Mouse (Mus musculus): Measurements from ENCODE around the gene Tcf12. TPM values are rescaled to one million over a fixed set of nuclear protein-coding genes. Genes with fewer than 3 reads are reported as not detected.

Gene Tcf12
- total and polyA plus RNA-seq, 2 experiments from 2014 or later = 32.4 to 71.5 TPM

DNA sequence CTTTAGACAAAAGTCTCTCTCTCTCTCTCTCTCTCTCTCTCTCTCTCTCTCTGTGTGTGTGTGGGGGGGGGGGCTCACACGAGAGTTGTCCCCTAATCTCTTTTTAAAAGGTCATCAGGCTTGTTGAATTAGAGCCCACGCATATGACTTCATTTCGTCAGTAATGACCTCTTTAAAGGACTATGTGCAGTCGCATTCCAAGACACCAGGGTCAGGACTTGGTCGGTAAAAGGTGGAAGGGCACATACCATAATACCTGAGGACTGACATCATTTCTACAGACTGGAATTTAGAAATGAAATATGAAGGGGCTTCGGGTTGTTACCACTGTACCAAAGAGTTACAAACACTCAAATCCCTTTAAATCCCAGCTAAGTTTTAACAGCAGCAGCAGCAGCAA, 307.6 kb downstream of the Tcf12 start:
- Histone ChIP-seq H3K9ac (no peak overlapping the region), H3K4me1 (ENCODE audit: insufficient read depth) (no peaks in the 10 kb centered on the region), H3K36me3 (ENCODE audit: insufficient read depth) (no peaks in the 10 kb centered on the region), H3K9me3 (ENCODE audit: low read length) (no peaks in the 10 kb centered on the region), H3K27ac (ENCODE audit: low read depth, low read length) (no peak overlapping the region), H3K4me2 (ENCODE audit: low read depth) (no peak overlapping the region), H3K4me3 (ENCODE audit: low read depth, low read length) (no peak overlapping the region), H3K27me3 (ENCODE audit: insufficient read depth, low read length) (no peaks in the 10 kb centered on the region; the same call in 1 of the 2 replicates)
- DNase-seq (no peak), ATAC-seq (no peak)
- no peak for TF ChIP-seq CTCF (IDR thresholded peaks at IDR 0.05; ENCODE audit: low read depth)
- WGBS = 35% methylated on average over 6 of the region's 6 CpGs

DNA sequence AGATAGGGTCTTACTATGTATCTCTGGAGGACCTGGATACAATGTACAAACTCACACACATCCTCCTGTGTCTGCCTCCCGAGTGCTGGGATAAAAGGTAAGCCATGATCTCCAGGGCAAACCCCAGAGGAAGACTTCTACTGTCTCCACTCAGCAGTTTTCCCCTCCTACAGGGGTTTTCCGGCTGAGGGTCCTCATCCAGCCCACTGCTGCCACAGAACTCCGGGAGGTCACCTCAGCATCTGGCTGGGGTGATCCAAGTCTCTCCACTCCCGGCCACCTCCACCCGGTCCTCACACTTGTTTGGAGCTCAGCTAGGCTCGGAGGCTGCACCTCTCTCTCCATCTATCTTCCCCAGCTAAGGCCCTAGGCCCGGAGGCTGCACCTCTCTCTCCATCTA, 308.4 kb downstream of the Tcf12 start:
- no peaks in the 10 kb centered on the region; the same call in 1 of the 2 replicates for H3K27me3 ChIP-seq (ENCODE audit: insufficient read depth, low read length)
- no peak overlapping the region for H3K4me2 ChIP-seq (ENCODE audit: low read depth)
- 70% methylated on average over 7 of the region's 7 CpGs for WGBS
- no peaks in the 10 kb centered on the region for H3K9me3 ChIP-seq (ENCODE audit: low read length)
- no peaks in the 10 kb centered on the region for H3K36me3 ChIP-seq (ENCODE audit: insufficient read depth)
- ATAC-seq = no peak
- no peaks in the 10 kb centered on the region for H3K4me1 ChIP-seq (ENCODE audit: insufficient read depth)
- DNase-seq = no peak
- TF ChIP-seq CTCF (IDR thresholded peaks at IDR 0.05; ENCODE audit: low read depth) = no peak
- H3K27ac ChIP-seq (ENCODE audit: low read depth, low read length) = no peak overlapping the region
- H3K9ac ChIP-seq = no peak overlapping the region
- no peak overlapping the region for H3K4me3 ChIP-seq (ENCODE audit: low read depth, low read length)

DNA sequence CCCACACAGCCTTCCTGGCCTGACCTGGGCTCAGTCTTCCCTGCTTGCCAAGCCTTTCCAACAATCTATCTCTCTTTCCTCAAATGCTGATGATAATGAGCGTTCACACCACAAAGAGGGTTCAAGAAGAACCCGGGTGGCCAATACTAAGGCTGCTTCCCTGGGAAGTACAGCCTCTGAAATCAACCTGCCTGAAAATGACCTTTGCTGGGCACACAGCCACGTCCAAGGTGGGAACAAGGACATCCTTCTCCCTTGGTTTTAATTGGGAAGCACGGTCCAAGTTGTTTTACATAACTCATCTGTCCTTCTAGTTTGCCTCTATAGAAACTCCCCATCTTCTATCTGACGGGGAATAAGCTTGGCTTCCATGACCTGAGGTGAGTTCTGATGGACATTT, 312.1 kb downstream of the Tcf12 start:
- ATAC-seq = no peak
- no peak for DNase-seq
- no peaks in the 10 kb centered on the region for H3K4me1 ChIP-seq (ENCODE audit: insufficient read depth)

DNA sequence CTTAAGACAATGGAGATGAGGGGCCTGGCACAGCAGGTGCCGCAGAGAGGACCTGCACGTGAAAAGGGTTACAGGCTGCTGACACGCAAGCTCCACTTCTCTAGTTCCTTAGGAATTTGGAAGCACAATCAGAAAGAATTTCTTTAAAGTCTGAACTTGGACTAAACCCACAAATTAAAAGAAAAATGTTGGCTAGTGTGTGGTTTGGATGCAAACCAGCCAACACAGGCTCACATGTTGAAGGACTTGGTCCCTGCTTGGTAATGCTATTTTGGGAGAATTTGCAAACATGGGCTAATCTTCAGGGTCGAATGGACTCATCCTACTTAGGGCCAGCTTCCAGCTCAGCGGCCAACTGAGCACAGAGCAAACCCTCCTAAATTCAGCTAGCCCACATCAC, 313.5 kb downstream of the Tcf12 start:
- no peaks in the 10 kb centered on the region for H3K4me1 ChIP-seq (ENCODE audit: insufficient read depth)
- TF ChIP-seq CTCF (IDR thresholded peaks at IDR 0.05; ENCODE audit: low read depth) = no peak
- no peak overlapping the region for H3K4me3 ChIP-seq (ENCODE audit: low read depth, low read length)
- no peaks in the 10 kb centered on the region for H3K9me3 ChIP-seq (ENCODE audit: low read length)
- no peak overlapping the region for H3K9ac ChIP-seq
- H3K4me2 ChIP-seq (ENCODE audit: low read depth) = no peak overlapping the region
- no peaks in the 10 kb centered on the region for H3K27me3 ChIP-seq (ENCODE audit: insufficient read depth, low read length)
- H3K27ac ChIP-seq (ENCODE audit: low read depth, low read length) = no peak overlapping the region
- 51% methylated on average over 5 of the region's 5 CpGs for WGBS
- no peak for DNase-seq
- ATAC-seq = no peak
- H3K36me3 ChIP-seq (ENCODE audit: insufficient read depth) = no peaks in the 10 kb centered on the region

More for the DNA sequence above, 312.1 kb downstream of the Tcf12 start:
- no peaks in the 10 kb centered on the region for H3K36me3 ChIP-seq (ENCODE audit: insufficient read depth)
- no peak overlapping the region for H3K27ac ChIP-seq (ENCODE audit: low read depth, low read length)
- no peak for TF ChIP-seq CTCF (IDR thresholded peaks at IDR 0.05; ENCODE audit: low read depth)
- H3K4me2 ChIP-seq (ENCODE audit: low read depth) = no peak overlapping the region
- no peaks in the 10 kb centered on the region for H3K27me3 ChIP-seq (ENCODE audit: insufficient read depth, low read length)
- H3K4me3 ChIP-seq (ENCODE audit: low read depth, low read length) = no peak overlapping the region
- WGBS = 78% methylated on average over 5 of the region's 5 CpGs
- no peaks in the 10 kb centered on the region for H3K9me3 ChIP-seq (ENCODE audit: low read length)
- H3K9ac ChIP-seq = no peak overlapping the region

Small RNA genes within 50 kb of the gene (microRNA-seq; reads per million reads assigned to microRNA genes)
- 0 reads per million in 2 experiments for gene Gm27450

Other genes starting within 250 kb of the Tcf12 start
- gene Zfp280d, start 163.0 kb upstream of the Tcf12 start, total RNA-seq (2014; rRNA removed) = 63.6 and 93.6 TPM in 2 replicates
- gene Zfp280d, start 163.0 kb upstream of the Tcf12 start, polyA plus RNA-seq (2015; fragmentation: Nextera tagmentation; extraction: Ambion mirVana) = 16.9 and 24.1 TPM in 2 replicates

Measured in forebrain, postnatal 0 days (tissue).